Mouse (Mus musculus) liver, embryonic 13.5 days (tissue): Measurements from ENCODE around the gene Olfr478. TPM values are rescaled to one million over a fixed set of nuclear protein-coding genes. Genes with fewer than 3 reads are reported as not detected.
"Not testable (repeated sequence)": the region's sequence is repeated elsewhere in the genome, so short reads cannot be mapped to it uniquely, and the experiment has no call there.

ENCODE experiments used
- ATAC-seq: fragments of 200-750 bp; cut with Nextera tagmentation; 2 replicates; pipeline ENCODE4 v1.8.0; 2017; ENCODE audit warnings: low read depth, mild to moderate bottlenecking, moderate number of reproducible peaks, moderate library complexity
- DNase-seq: peaks from one replicate; pipeline ENCODE4 v3.0.0; 2022
- H3K27ac ChIP-seq: fragments of 300-500 bp; sonication (generic); 2 replicates; pipeline ENCODE4 v1.5.1; 2015; ENCODE audit warnings: moderate library complexity, mild to moderate bottlenecking, inconsistent platforms
- H3K27me3 ChIP-seq: fragments of 300-500 bp; sonication (generic); 2 replicates; pipeline ENCODE4 v1.6.1; 2015; ENCODE audit warnings: mild to moderate bottlenecking, inconsistent platforms
- H3K36me3 ChIP-seq: fragments of 300-500 bp; sonication (generic); 2 replicates; pipeline ENCODE4 v1.6.1; 2015; ENCODE audit warnings: mild to moderate bottlenecking, inconsistent platforms
- H3K4me1 ChIP-seq: fragments of 300-500 bp; sonication (generic); replicated peaks from 2 replicates; pipeline ENCODE4 v1.6.1; 2015; ENCODE audit warnings: inconsistent platforms
- H3K4me2 ChIP-seq: fragments of 300-500 bp; sonication (generic); 2 replicates; pipeline ENCODE4 v1.6.1; 2015; ENCODE audit warnings: inconsistent platforms, mild to moderate bottlenecking, moderate library complexity
- H3K4me3 ChIP-seq: fragments of 300-500 bp; sonication (generic); replicated peaks from 2 replicates; pipeline ENCODE4 v1.5.1; 2015; ENCODE audit warnings: mild to moderate bottlenecking, inconsistent platforms
- H3K9ac ChIP-seq: fragments of 300-500 bp; sonication (generic); 2 replicates; pipeline ENCODE4 v1.6.1; 2015; ENCODE audit warnings: mild to moderate bottlenecking, inconsistent platforms
- H3K9me3 ChIP-seq: fragments of 300-500 bp; sonication (generic); replicated peaks from 2 replicates; pipeline ENCODE4 v1.6.1; 2016; ENCODE audit warnings: inconsistent platforms
- WGBS: fragments of 180-500 bp; shearing (Covaris S2); methylation state at CpG from one replicate; pipeline ENCODE4 v1.1.7; 2015; ENCODE audit not compliant: insufficient replicate concordance; 5-methylcytosine and 5-hydroxymethylcytosine counted together
- polyA plus RNA-seq: library from polyadenylated mRNA; unstranded; fragments of >200 nt; fragmentation: Nextera tagmentation; extraction: Ambion mirVana; gene quantifications from 2 replicates; pipeline ENCODE4 v1.2.1, GENCODE M21; 2015

Olfr478 gene
- not detected in 2 replicates for polyA plus RNA-seq

DNA sequence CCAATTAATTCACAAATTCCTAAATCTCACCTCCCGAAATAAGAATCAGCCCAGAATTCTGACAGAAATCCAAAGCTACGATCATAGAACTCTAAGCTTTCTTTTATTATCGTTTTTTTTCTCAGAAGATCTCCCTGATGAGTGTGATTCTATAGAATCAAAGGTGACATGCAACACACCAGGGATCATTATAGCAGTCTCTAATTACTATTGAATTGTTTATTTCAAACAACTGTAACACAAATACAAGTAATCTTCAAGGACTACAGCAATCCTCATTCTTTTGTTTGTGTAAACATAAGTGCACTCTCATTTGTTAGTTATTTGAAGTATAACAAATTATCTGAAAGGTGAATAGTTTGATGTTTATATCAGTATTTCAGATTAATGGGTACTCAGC, at the start of gene Olfr478:
Gene Olfr478, minus strand, starts transcription at position 101 of the 400 bp plus-strand sequence.
- DNase-seq (no peak), ATAC-seq (no peak)
- 56% methylated on average over 3 of the region's 3 CpGs for WGBS
- no peak within 1 kb of the TSS for H3K27ac ChIP-seq
- H3K36me3 ChIP-seq = no peaks in the 10 kb centered on the region
- no peaks in the 10 kb centered on the region for H3K27me3 ChIP-seq
- H3K4me2 ChIP-seq = no peak within 1 kb of the TSS
- H3K4me1 ChIP-seq = no peaks in the 10 kb centered on the region
- H3K9me3 ChIP-seq = 0 out of 2 replicates have a peak, but pooled peaks cover 2% of the 10 kb centered on the region
- no peak within 1 kb of the TSS for H3K4me3 ChIP-seq
- H3K9ac ChIP-seq = no peak within 1 kb of the TSS

- ATAC-seq (no peak), DNase-seq (no peak)
These were observed 45.8 kb upstream of the Olfr478 start, which contains the start of gene Olfr481 for GRCm38 (mm10) chr7:108079555-108079954. Gene Olfr481 (plus strand): TSS chr7:108079855.

DNA sequence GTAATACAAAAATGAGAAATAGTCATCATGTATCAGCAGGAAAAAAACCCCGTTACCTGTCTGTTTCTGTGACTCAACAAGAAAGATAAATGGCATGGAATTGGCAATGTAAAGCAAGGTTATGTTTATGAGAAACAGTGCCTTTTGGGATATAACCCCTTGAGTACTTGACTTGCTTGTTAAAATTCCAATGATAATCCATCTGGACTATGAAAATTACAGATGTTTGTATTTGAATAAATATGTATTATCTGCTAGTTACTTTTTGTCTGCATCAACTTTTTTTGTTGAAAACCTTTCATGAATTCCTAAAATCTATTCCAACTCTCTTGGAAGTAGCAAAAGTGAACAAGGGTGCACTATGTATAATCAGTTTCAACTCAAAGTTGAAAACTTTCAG, 33.5 kb upstream of the Olfr478 start, which contains the start of gene Olfr480:
Gene Olfr480, minus strand, starts transcription at position 101 of the 400 bp plus-strand sequence.
- no peak for ATAC-seq
- Histone ChIP-seq H3K36me3 (no peaks in the 10 kb centered on the region), H3K4me2 (no peak within 1 kb of the TSS), H3K9ac (no peak within 1 kb of the TSS), H3K4me1 (no peaks in the 10 kb centered on the region), H3K4me3 (no peak within 1 kb of the TSS), H3K27me3 (no peaks in the 10 kb centered on the region), H3K9me3 (no peaks in the 10 kb centered on the region), H3K27ac (no peak within 1 kb of the TSS)
- 58% methylated on average over 1 of the region's 1 CpGs for WGBS
- DNase-seq = no peak

More at GRCm38 (mm10) chr7:108079555-108079954, 45.8 kb upstream of the Olfr478 start, which contains the start of gene Olfr481:
- no peak within 1 kb of the TSS for H3K27ac ChIP-seq
- H3K27me3 ChIP-seq = no peaks in the 10 kb centered on the region
- H3K36me3 ChIP-seq = no peaks in the 10 kb centered on the region
- no peaks in the 10 kb centered on the region for H3K9me3 ChIP-seq
- H3K4me2 ChIP-seq = no peak within 1 kb of the TSS
- no peak within 1 kb of the TSS for H3K4me3 ChIP-seq
- H3K4me1 ChIP-seq = no peaks in the 10 kb centered on the region
- no peak within 1 kb of the TSS for H3K9ac ChIP-seq

- no peak for ATAC-seq
- H3K27me3 ChIP-seq = no peaks in the 10 kb centered on the region
- no peak within 1 kb of the TSS for H3K27ac ChIP-seq
- no peaks in the 10 kb centered on the region for H3K9me3 ChIP-seq
- no peak within 1 kb of the TSS for H3K4me2 ChIP-seq
- H3K4me1 ChIP-seq = no peaks in the 10 kb centered on the region
- DNase-seq = no peak
- 55% methylated on average over 2 of the region's 2 CpGs for WGBS
- no peak within 1 kb of the TSS for H3K4me3 ChIP-seq
- no peaks in the 10 kb centered on the region for H3K36me3 ChIP-seq
- H3K9ac ChIP-seq = no peak within 1 kb of the TSS
These were observed 16.6 kb upstream of the Olfr478 start, which contains the start of gene Olfr479 for GRCm38 (mm10) chr7:108050393-108050792. Gene Olfr479 (plus strand): TSS chr7:108050693.

GRCm38 (mm10) chr7:108014256-108014655, 19.5 kb downstream of the Olfr478 start:
- not testable (repeated sequence) for DNase-seq, H3K9ac ChIP-seq, H3K4me1 ChIP-seq, ATAC-seq, H3K4me3 ChIP-seq, H3K36me3 ChIP-seq, H3K9me3 ChIP-seq, H3K4me2 ChIP-seq, H3K27ac ChIP-seq, H3K27me3 ChIP-seq

GRCm38 (mm10) chr7:107986393-107986792, 47.4 kb downstream of the Olfr478 start, which contains the start of gene Olfr477:
Gene Olfr477 (plus strand): TSS chr7:107986693.
- ATAC-seq (no peak), DNase-seq (no peak)
- H3K9ac ChIP-seq = no peak within 1 kb of the TSS
- H3K27ac ChIP-seq = no peak within 1 kb of the TSS
- 47% methylated on average over 2 of the region's 2 CpGs for WGBS
- H3K4me3 ChIP-seq = no peak within 1 kb of the TSS
- H3K4me1 ChIP-seq = no peaks in the 10 kb centered on the region
- H3K36me3 ChIP-seq = no peaks in the 10 kb centered on the region
- H3K4me2 ChIP-seq = no peak within 1 kb of the TSS
- no peaks in the 10 kb centered on the region for H3K27me3 ChIP-seq
- no peaks in the 10 kb centered on the region for H3K9me3 ChIP-seq

Other genes with a start within 250 kb of the Olfr478 start
- gene Ovch2, start 232.8 kb downstream of the Olfr478 start, polyA plus RNA-seq = not detected in 2 replicates
- not detected in 2 replicates for gene Olfr467, start 221.7 kb downstream of the Olfr478 start, polyA plus RNA-seq
- gene Olfr469, start 208.4 kb downstream of the Olfr478 start, polyA plus RNA-seq = not detected in 2 replicates
- gene Olfr470, start 186.5 kb downstream of the Olfr478 start, polyA plus RNA-seq = not detected in 2 replicates
- not detected in 2 replicates for gene Olfr472, start 136.1 kb downstream of the Olfr478 start, polyA plus RNA-seq
- not detected in 2 replicates for gene Olfr473, start 103.5 kb downstream of the Olfr478 start, polyA plus RNA-seq
- gene Olfr474, start 79.3 kb downstream of the Olfr478 start, polyA plus RNA-seq = not detected in 2 replicates
- gene Olfr476, start 69.2 kb downstream of the Olfr478 start, polyA plus RNA-seq = not detected in 2 replicates
- not detected in 2 replicates for gene Olfr477, start 47.3 kb downstream of the Olfr478 start, polyA plus RNA-seq
- not detected in 2 replicates for gene Olfr479, start 16.7 kb upstream of the Olfr478 start, polyA plus RNA-seq
- not detected in 2 replicates for gene Olfr480, start 33.4 kb upstream of the Olfr478 start, polyA plus RNA-seq
- gene Olfr481, start 45.9 kb upstream of the Olfr478 start, polyA plus RNA-seq = not detected in 2 replicates
- 0.06 TPM in 1 of 2 replicates, not detected in the other for gene Olfr482, start 63.6 kb upstream of the Olfr478 start, polyA plus RNA-seq
- not detected in 2 replicates for gene Olfr483, start 66.9 kb upstream of the Olfr478 start, polyA plus RNA-seq
- not detected in 2 replicates for gene Olfr484, start 93.5 kb upstream of the Olfr478 start, polyA plus RNA-seq
- gene Olfr485, start 125.9 kb upstream of the Olfr478 start, polyA plus RNA-seq = not detected in 2 replicates
- not detected in 2 replicates for gene Olfr486, start 138.8 kb upstream of the Olfr478 start, polyA plus RNA-seq
- not detected in 2 replicates for gene Olfr487, start 180.6 kb upstream of the Olfr478 start, polyA plus RNA-seq
- gene Olfr488, start 224.4 kb upstream of the Olfr478 start, polyA plus RNA-seq = not detected in 2 replicates